Mouse (Mus musculus): ENCODE results near the gene Bdh1.
"Not testable (repeated sequence)": the region's sequence is repeated elsewhere in the genome, so short reads cannot be mapped to it uniquely, and the experiment has no call there.

Bdh1 gene

GRCm38 (mm10) chr16:31422000-31422399 lies at the start of gene Bdh1:
Gene Bdh1 (plus strand): TSS chr16:31422280.
- no peak for DNase-seq (ENCODE audit: low read depth, low spot score)

- not testable (repeated sequence) for DNase-seq (ENCODE audit: low read depth, low spot score)
Observed at GRCm38 (mm10) chr16:31372316-31372715, 49.8 kb upstream of the Bdh1 start.

- DNase-seq (ENCODE audit: low read depth, low spot score): not testable (repeated sequence)
Observed at GRCm38 (mm10) chr16:31375877-31376582, 46.0 kb upstream of the Bdh1 start.

GRCm38 (mm10) chr16:31388269-31388668 lies 33.8 kb upstream of the Bdh1 start:
- DNase-seq (ENCODE audit: low read depth, low spot score): not testable (repeated sequence)

- no peak for DNase-seq (ENCODE audit: low read depth, low spot score)
Observed at GRCm38 (mm10) chr16:31399231-31399630, 22.8 kb upstream of the Bdh1 start.

GRCm38 (mm10) chr16:31400908-31401692 lies 21.0 kb upstream of the Bdh1 start:
- DNase-seq (ENCODE audit: low read depth, low spot score): no peak

GRCm38 (mm10) chr16:31402096-31402495 lies 20.0 kb upstream of the Bdh1 start:
- no peak for DNase-seq (ENCODE audit: low read depth, low spot score)

- no peak for DNase-seq (ENCODE audit: low read depth, low spot score)
Observed at GRCm38 (mm10) chr16:31403971-31404370, 18.1 kb upstream of the Bdh1 start.

- peak; percentile 45 for DNase-seq (ENCODE audit: low read depth, low spot score)
Observed at GRCm38 (mm10) chr16:31405040-31405439, 17.0 kb upstream of the Bdh1 start.

- no peak for DNase-seq (ENCODE audit: low read depth, low spot score)
Observed at GRCm38 (mm10) chr16:31407872-31408271, 14.2 kb upstream of the Bdh1 start.

- DNase-seq (ENCODE audit: low read depth, low spot score): no peak
Observed at GRCm38 (mm10) chr16:31410969-31411368, 11.1 kb upstream of the Bdh1 start.

- no peak for DNase-seq (ENCODE audit: low read depth, low spot score)
Observed at GRCm38 (mm10) chr16:31412321-31412720, 9.8 kb upstream of the Bdh1 start.

GRCm38 (mm10) chr16:31413777-31414176 lies 8.3 kb upstream of the Bdh1 start:
- DNase-seq (ENCODE audit: low read depth, low spot score): no peak

- DNase-seq (ENCODE audit: low read depth, low spot score): no peak
Observed at GRCm38 (mm10) chr16:31415885-31416450, 6.1 kb upstream of the Bdh1 start.

GRCm38 (mm10) chr16:31418704-31419103 lies 3.4 kb upstream of the Bdh1 start:
- DNase-seq (ENCODE audit: low read depth, low spot score): no peak

GRCm38 (mm10) chr16:31419457-31419856 lies 2.6 kb upstream of the Bdh1 start:
- DNase-seq (ENCODE audit: low read depth, low spot score): no peak

GRCm38 (mm10) chr16:31422722-31423121 lies 642 bp downstream of the Bdh1 start:
- DNase-seq (ENCODE audit: low read depth, low spot score): no peak

GRCm38 (mm10) chr16:31423368-31423767 lies 1.3 kb downstream of the Bdh1 start:
- no peak for DNase-seq (ENCODE audit: low read depth, low spot score)

GRCm38 (mm10) chr16:31424416-31425187 lies 2.5 kb downstream of the Bdh1 start:
- DNase-seq (ENCODE audit: low read depth, low spot score): peak; percentile 15

- DNase-seq (ENCODE audit: low read depth, low spot score): peak; percentile 65
Observed at GRCm38 (mm10) chr16:31425508-31425907, 3.4 kb downstream of the Bdh1 start.

GRCm38 (mm10) chr16:31426496-31427126 lies 4.5 kb downstream of the Bdh1 start:
- no peak for DNase-seq (ENCODE audit: low read depth, low spot score)

All from A20 (cell line).